Mouse (Mus musculus): ENCODE data around the gene Tanc1.

DNA sequence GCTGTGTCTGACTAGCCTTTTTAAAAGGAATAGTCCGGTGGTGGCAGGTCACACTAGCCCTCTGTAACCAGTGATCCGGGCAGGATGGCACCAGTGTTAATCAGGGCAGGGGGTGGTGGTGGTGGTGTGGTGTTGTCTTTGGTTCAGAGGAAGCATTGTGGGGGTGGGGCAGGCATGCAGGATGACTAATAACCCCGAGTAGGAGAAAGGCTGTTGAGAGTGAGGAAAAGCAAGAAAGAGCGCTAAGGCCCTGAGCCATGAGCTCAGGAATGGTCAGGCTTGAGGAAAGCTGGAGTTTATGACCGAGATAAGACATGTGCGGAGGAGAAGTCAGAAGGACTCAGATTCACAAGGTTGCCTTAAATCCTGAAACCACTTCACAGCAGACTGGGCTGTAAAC is 64.6 kb downstream of the Tanc1 start:
- TF ChIP-seq CTCF (IDR thresholded peaks at IDR 0.05; ENCODE audit: low read depth) (no peak), EP300 (IDR thresholded peaks at IDR 0.05; ENCODE audit: low read depth) (no peak)
